Mouse (Mus musculus) MEL (cell line): ENCODE results near the gene Timm10b.

Source experiments
- CTCF ChIP-seq, 3 experiments: IDR thresholded peaks in 2 of 3; conservative IDR thresholded peaks in 1 of 3; 2 replicates each; pipeline ENCODE4 v1.5.1; 2011 to 2012; ENCODE audit warnings: low read length in 3 of 3, low read depth in 2 of 3, mild to moderate bottlenecking in 2 of 3, improper control_type of control experiment in 1 of 3, inconsistent platforms in 1 of 3, mixed read lengths in 1 of 3, moderate library complexity in 1 of 3; ENCODE audit not compliant: control insufficient read depth in 1 of 3, insufficient read depth in 1 of 3, poor library complexity in 1 of 3, severe bottlenecking in 1 of 3
- ELF1 ChIP-seq: IDR thresholded peaks from 2 replicates; pipeline ENCODE4 v1.6.1; 2014; ENCODE audit warnings: low read depth, mild to moderate bottlenecking, inconsistent platforms, low read length, improper control_type of control experiment, moderate library complexity
- EP300 ChIP-seq, 2 experiments: IDR thresholded peaks; 2 replicates each; pipeline ENCODE4 v1.6.1; 2011; ENCODE audit warnings: improper control_type of control experiment in 2 of 2, low read length in 2 of 2, low read depth in 1 of 2, mild to moderate bottlenecking in 1 of 2
- KAT2A ChIP-seq: conservative IDR thresholded peaks from 2 replicates; pipeline ENCODE4 v1.6.1; 2012; ENCODE audit warnings: low read depth, low read length, improper control_type of control experiment, inconsistent platforms
- MAX ChIP-seq: IDR thresholded peaks from 2 replicates; pipeline ENCODE4 v1.6.1; 2011; ENCODE audit warnings: low read length, improper control_type of control experiment
- MYC ChIP-seq: IDR thresholded peaks from 2 replicates; pipeline ENCODE4 v1.6.1; 2011; ENCODE audit warnings: low read depth, mild to moderate bottlenecking, low read length, improper control_type of control experiment, moderate library complexity
- NRF1 ChIP-seq: IDR thresholded peaks from 2 replicates; pipeline ENCODE4 v1.6.1; 2014; ENCODE audit warnings: low read depth, mild to moderate bottlenecking, inconsistent platforms, low read length, improper control_type of control experiment, moderate library complexity; ENCODE audit not compliant: poor library complexity, insufficient read depth, severe bottlenecking
- POLR2A ChIP-seq, 2 experiments: IDR thresholded peaks; 2 replicates each; pipeline ENCODE4 v1.6.1; 2011 to 2012; ENCODE audit warnings: low read length in 2 of 2, mild to moderate bottlenecking in 2 of 2, control low read depth in 1 of 2, improper control_type of control experiment in 1 of 2, low read depth in 1 of 2, moderate library complexity in 1 of 2; ENCODE audit not compliant: control insufficient read depth in 1 of 2, insufficient read depth in 1 of 2, poor library complexity in 1 of 2
- RCOR1 ChIP-seq: IDR thresholded peaks from 2 replicates; pipeline ENCODE4 v1.6.1; 2012; ENCODE audit warnings: low read depth, mild to moderate bottlenecking, inconsistent platforms, low read length, improper control_type of control experiment
- TAL1 ChIP-seq: IDR thresholded peaks from 2 replicates; pipeline ENCODE4 v1.6.1; 2012; ENCODE audit warnings: mild to moderate bottlenecking, inconsistent platforms, low read length, moderate library complexity, mixed read lengths
- UBTF ChIP-seq: IDR thresholded peaks from 2 replicates; pipeline ENCODE4 v1.6.1; 2012; ENCODE audit warnings: low read depth, mild to moderate bottlenecking, inconsistent platforms, low read length, improper control_type of control experiment, moderate library complexity, borderline replicate concordance; ENCODE audit not compliant: insufficient read depth

GRCm38 (mm10) chr7:105641936-105642335 is 2.1 kb downstream of the Timm10b start:
- no peak for TF ChIP-seq TAL1
- TF ChIP-seq EP300 (IDR thresholded peaks at IDR 0.05; ENCODE audit: low read depth in 1 of 2, low read length in 2 of 2): no peak
- no peak for TF ChIP-seq ELF1
- no peak for TF ChIP-seq NRF1
- no peak for TF ChIP-seq MYC
- no peak for TF ChIP-seq UBTF
- no peak for TF ChIP-seq RCOR1
- TF ChIP-seq POLR2A (IDR thresholded peaks at IDR 0.05; ENCODE audit: control insufficient read depth in 1 of 2, insufficient read depth in 1 of 2, low read depth in 1 of 2, low read length in 2 of 2, poor library complexity in 1 of 2): no peak
- no peak for TF ChIP-seq CTCF (IDR thresholded peaks at IDR 0.05 in 2 of 3, conservative IDR thresholded peaks at IDR 0.05 in 1 of 3; ENCODE audit: control insufficient read depth in 1 of 3, insufficient read depth in 1 of 3, low read depth in 2 of 3, low read length in 3 of 3, poor library complexity in 1 of 3, severe bottlenecking in 1 of 3)
- no peak for TF ChIP-seq KAT2A
- no peak for TF ChIP-seq MAX
